Mouse (Mus musculus) layer of hippocampus, adult 6 months (tissue): ENCODE results near the gene Clic1. TPM values are rescaled to one million over a fixed set of nuclear protein-coding genes. Genes with fewer than 3 reads are reported as not detected.

Experiments used
- polyA plus RNA-seq: library from polyadenylated mRNA; unstranded; fragments of <200 nt; fragmentation: Nextera tagmentation; gene quantifications from 2 replicates; pipeline ENCODE4 v1.2.3, GENCODE M21; 2021

Gene Clic1
- polyA plus RNA-seq, 1 experiment from 2014 or later: 28.2 TPM

Other genes starting within 250 kb of the Clic1 start
- not detected in 2 replicates for gene Cyp21a1, start 245.4 kb upstream of the Clic1 start, polyA plus RNA-seq
- 55.5 and 61.6 TPM in 2 replicates for gene Stk19, start 213.0 kb upstream of the Clic1 start, polyA plus RNA-seq
- 26.3 and 27.8 TPM in 2 replicates for gene Dxo, start 212.9 kb upstream of the Clic1 start, polyA plus RNA-seq
- gene Skiv2l, start 199.8 kb upstream of the Clic1 start, polyA plus RNA-seq: 23.6 and 26.5 TPM in 2 replicates
- gene Nelfe, start 199.6 kb upstream of the Clic1 start, polyA plus RNA-seq: 36.8 and 43.3 TPM in 2 replicates
- gene Cfb, start 187.4 kb upstream of the Clic1 start, polyA plus RNA-seq: 0.49 and 0.80 TPM in 2 replicates
- gene Zbtb12, start 170.5 kb upstream of the Clic1 start, polyA plus RNA-seq: 0.23 and 0.26 TPM in 2 replicates
- not detected in 2 replicates for gene Gm20547, start 167.9 kb upstream of the Clic1 start, polyA plus RNA-seq
- 1.3 and 2.0 TPM in 2 replicates for gene C2, start 151.7 kb upstream of the Clic1 start, polyA plus RNA-seq
- 21.5 and 22.0 TPM in 2 replicates for gene Ehmt2, start 151.5 kb upstream of the Clic1 start, polyA plus RNA-seq
- gene Slc44a4, start 135.5 kb upstream of the Clic1 start, polyA plus RNA-seq: 0.29 and 0.30 TPM in 2 replicates
- gene Neu1, start 118.7 kb upstream of the Clic1 start, polyA plus RNA-seq: 24.8 and 26.2 TPM in 2 replicates
- 0.90 and 1.3 TPM in 2 replicates for gene Hspa1b, start 90.7 kb upstream of the Clic1 start, polyA plus RNA-seq
- gene Gm20481, start 80.1 kb upstream of the Clic1 start, polyA plus RNA-seq: not detected in 2 replicates
- 7.2 and 7.7 TPM in 2 replicates for gene Hspa1a, start 77.8 kb upstream of the Clic1 start, polyA plus RNA-seq
- gene Hspa1l, start 77.3 kb upstream of the Clic1 start, polyA plus RNA-seq: 0.60 and 0.84 TPM in 2 replicates
- 35.2 and 42.4 TPM in 2 replicates for gene Lsm2, start 68.1 kb upstream of the Clic1 start, polyA plus RNA-seq
- gene Vars, start 49.0 kb upstream of the Clic1 start, polyA plus RNA-seq: 20.0 and 21.5 TPM in 2 replicates
- gene Vwa7, start 33.4 kb upstream of the Clic1 start, polyA plus RNA-seq: 0.20 TPM in 1 of 2 replicates, not detected in the other
- gene Sapcd1, start 21.9 kb upstream of the Clic1 start, polyA plus RNA-seq: 0.62 and 0.97 TPM in 2 replicates
- 0.33 and 0.59 TPM in 2 replicates for gene Msh5, start 3.2 kb upstream of the Clic1 start, polyA plus RNA-seq
- gene Ddah2, start 9.1 kb downstream of the Clic1 start, polyA plus RNA-seq: 18.0 and 23.6 TPM in 2 replicates
- not detected in 2 replicates for gene Ly6g6c, start 15.4 kb downstream of the Clic1 start, polyA plus RNA-seq
- 0.06 TPM in 1 of 2 replicates, not detected in the other for gene Mpig6b, start 16.2 kb downstream of the Clic1 start, polyA plus RNA-seq
- gene Ly6g6e, start 26.9 kb downstream of the Clic1 start, polyA plus RNA-seq: 4.4 and 4.6 TPM in 2 replicates
- gene Ly6g6d, start 28.1 kb downstream of the Clic1 start, polyA plus RNA-seq: 1.2 and 2.3 TPM in 2 replicates
- gene Ly6g6f, start 35.6 kb downstream of the Clic1 start, polyA plus RNA-seq: 1.2 and 2.1 TPM in 2 replicates
- 86.3 and 93.9 TPM in 2 replicates for gene Abhd16a, start 39.3 kb downstream of the Clic1 start, polyA plus RNA-seq
- gene Ly6g5c, start 58.3 kb downstream of the Clic1 start, polyA plus RNA-seq: not detected in 2 replicates
- gene Ly6g5b, start 65.5 kb downstream of the Clic1 start, polyA plus RNA-seq: not detected in 2 replicates
- gene Gpank1, start 71.5 kb downstream of the Clic1 start, polyA plus RNA-seq: 16.5 and 19.1 TPM in 2 replicates
- 212 and 242 TPM in 2 replicates for gene Csnk2b, start 72.1 kb downstream of the Clic1 start, polyA plus RNA-seq
- gene D17H6S53E, start 76.4 kb downstream of the Clic1 start, polyA plus RNA-seq: 24.7 and 40.7 TPM in 2 replicates
- gene Apom, start 82.1 kb downstream of the Clic1 start, polyA plus RNA-seq: not detected in 2 replicates
- 68.3 and 90.8 TPM in 2 replicates for gene Bag6, start 85.2 kb downstream of the Clic1 start, polyA plus RNA-seq
- gene Prrc2a, start 114.9 kb downstream of the Clic1 start, polyA plus RNA-seq: 25.5 and 33.2 TPM in 2 replicates
- gene Aif1, start 126.1 kb downstream of the Clic1 start, polyA plus RNA-seq: 37.6 and 39.5 TPM in 2 replicates
- 28.9 and 30.2 TPM in 2 replicates for gene Lst1, start 138.5 kb downstream of the Clic1 start, polyA plus RNA-seq
- gene Ltb, start 144.5 kb downstream of the Clic1 start, polyA plus RNA-seq: 1.2 and 1.4 TPM in 2 replicates
- gene Tnf, start 152.0 kb downstream of the Clic1 start, polyA plus RNA-seq: 0.09 and 0.19 TPM in 2 replicates
- gene Lta, start 155.4 kb downstream of the Clic1 start, polyA plus RNA-seq: 0.14 and 0.16 TPM in 2 replicates
- not detected in 2 replicates for gene Gm16181, start 170.9 kb downstream of the Clic1 start, polyA plus RNA-seq
- 685 and 716 TPM in 2 replicates for gene Atp6v1g2, start 183.7 kb downstream of the Clic1 start, polyA plus RNA-seq
- 6.4 and 9.7 TPM in 2 replicates for gene Nfkbil1, start 185.8 kb downstream of the Clic1 start, polyA plus RNA-seq
- gene Ddx39b, start 191.8 kb downstream of the Clic1 start, polyA plus RNA-seq: 193 and 215 TPM in 2 replicates
- 68.9 and 78.2 TPM in 2 replicates for gene H2-D1, start 212.8 kb downstream of the Clic1 start, polyA plus RNA-seq